Mouse (Mus musculus): ENCODE results near the gene Tenm4. TPM values are rescaled to one million over a fixed set of nuclear protein-coding genes. Genes with fewer than 3 reads are reported as not detected.

Tenm4 gene
- total and polyA plus RNA-seq, 2 experiments = 0.09 to 0.11 TPM

DNA sequence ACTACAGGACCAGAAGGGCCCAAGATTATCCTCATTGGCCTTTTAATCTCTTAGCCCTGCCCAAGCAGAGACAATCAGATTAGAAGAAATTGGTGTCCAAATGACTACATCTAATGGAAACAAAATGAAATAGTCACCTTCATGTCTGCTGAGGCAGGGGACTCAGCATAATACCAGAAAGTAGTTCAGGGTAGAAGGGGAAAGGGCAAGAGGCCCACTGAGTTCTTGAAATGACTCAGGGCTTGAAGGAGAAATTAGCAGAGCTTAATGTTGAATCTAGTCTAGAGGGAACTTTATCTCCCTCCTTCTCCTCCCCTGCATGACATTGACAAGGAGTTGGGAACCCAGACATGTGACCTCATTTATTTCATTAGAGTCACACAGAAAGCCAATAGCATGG lies 643.5 kb downstream of the Tenm4 start:
- H3K36me3 ChIP-seq (ENCODE audit: control insufficient read depth, insufficient read depth, low read length) = no peaks in the 10 kb centered on the region
- H3K27me3 ChIP-seq (ENCODE audit: control insufficient read depth, insufficient read depth, low read length) = 0 out of 2 replicates have a peak, but pooled peaks cover 5% of the 10 kb centered on the region
- no peak overlapping the region for H3K27ac ChIP-seq (replicated peaks; ENCODE audit: insufficient read depth, low read depth, low read length)
- no peak for DNase-seq (ENCODE audit: extremely low read depth, low read depth, low spot score)
- no peak overlapping the region for H3K9ac ChIP-seq (ENCODE audit: low read depth, low read length)
- H3K4me1 ChIP-seq (ENCODE audit: control insufficient read depth, insufficient read depth, low read length) = no peaks in the 10 kb centered on the region
- no peaks in the 10 kb centered on the region for H3K79me2 ChIP-seq (ENCODE audit: control insufficient read depth, insufficient read depth, low read length)
- TF ChIP-seq CTCF (IDR thresholded peaks at IDR 0.05; ENCODE audit: low read depth, low read length) = no peak
- no peak for TF ChIP-seq POLR2A (IDR thresholded peaks at IDR 0.05; ENCODE audit: extremely low read depth, insufficient read depth, low read length)
- H3K4me3 ChIP-seq (ENCODE audit: insufficient read depth, low read depth, low read length) = no peak overlapping the region

DNA sequence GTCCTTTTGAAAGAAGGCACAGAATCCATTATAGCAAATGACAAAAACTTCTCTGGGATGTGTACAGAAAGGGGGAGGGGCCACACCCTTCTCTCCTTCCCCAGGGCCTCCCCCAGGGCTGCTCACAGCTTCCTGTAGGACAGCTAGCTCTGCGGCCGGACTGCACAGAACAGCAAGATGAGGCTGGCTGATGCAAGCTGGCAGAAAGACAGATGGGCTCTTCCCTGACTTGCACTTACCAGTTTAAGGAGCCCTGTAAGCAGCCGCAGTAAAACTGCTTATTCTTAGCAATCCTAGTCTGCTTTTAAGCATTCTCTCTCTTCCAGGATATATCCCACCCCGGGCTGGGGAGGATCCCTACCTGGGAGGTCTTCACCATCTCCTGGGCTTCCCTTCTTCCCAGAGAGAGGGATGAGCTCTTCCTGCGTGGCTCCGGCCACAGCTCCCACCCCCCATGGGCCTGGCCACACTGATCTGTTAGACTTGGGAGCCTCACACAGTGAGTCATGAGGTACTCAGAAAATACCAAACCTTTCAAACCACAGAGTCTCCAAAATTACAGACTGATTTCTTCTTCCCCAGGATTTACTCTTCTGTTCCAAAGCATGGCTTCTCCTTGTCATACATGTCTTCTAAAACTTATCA lies 646.1 kb downstream of the Tenm4 start:
- Histone ChIP-seq H3K4me3 (ENCODE audit: insufficient read depth, low read depth, low read length) (no peak overlapping the region), H3K27me3 (ENCODE audit: control insufficient read depth, insufficient read depth, low read length) (0 out of 2 replicates have a peak, but pooled peaks cover under 1% of the 10 kb centered on the region), H3K79me2 (ENCODE audit: control insufficient read depth, insufficient read depth, low read length) (no peaks in the 10 kb centered on the region), H3K9ac (ENCODE audit: low read depth, low read length) (no peak overlapping the region), H3K27ac (replicated peaks; ENCODE audit: insufficient read depth, low read depth, low read length) (no peak overlapping the region), H3K4me1 (ENCODE audit: control insufficient read depth, insufficient read depth, low read length) (no peaks in the 10 kb centered on the region), H3K36me3 (ENCODE audit: control insufficient read depth, insufficient read depth, low read length) (no peaks in the 10 kb centered on the region)
- DNase-seq (ENCODE audit: extremely low read depth, low read depth, low spot score) = no peak
- WGBS = 70% methylated on average over 6 of the region's 6 CpGs
- TF ChIP-seq POLR2A (IDR thresholded peaks at IDR 0.05; ENCODE audit: extremely low read depth, insufficient read depth, low read length) (no peak), CTCF (IDR thresholded peaks at IDR 0.05; ENCODE audit: low read depth, low read length) (no peak)

DNA sequence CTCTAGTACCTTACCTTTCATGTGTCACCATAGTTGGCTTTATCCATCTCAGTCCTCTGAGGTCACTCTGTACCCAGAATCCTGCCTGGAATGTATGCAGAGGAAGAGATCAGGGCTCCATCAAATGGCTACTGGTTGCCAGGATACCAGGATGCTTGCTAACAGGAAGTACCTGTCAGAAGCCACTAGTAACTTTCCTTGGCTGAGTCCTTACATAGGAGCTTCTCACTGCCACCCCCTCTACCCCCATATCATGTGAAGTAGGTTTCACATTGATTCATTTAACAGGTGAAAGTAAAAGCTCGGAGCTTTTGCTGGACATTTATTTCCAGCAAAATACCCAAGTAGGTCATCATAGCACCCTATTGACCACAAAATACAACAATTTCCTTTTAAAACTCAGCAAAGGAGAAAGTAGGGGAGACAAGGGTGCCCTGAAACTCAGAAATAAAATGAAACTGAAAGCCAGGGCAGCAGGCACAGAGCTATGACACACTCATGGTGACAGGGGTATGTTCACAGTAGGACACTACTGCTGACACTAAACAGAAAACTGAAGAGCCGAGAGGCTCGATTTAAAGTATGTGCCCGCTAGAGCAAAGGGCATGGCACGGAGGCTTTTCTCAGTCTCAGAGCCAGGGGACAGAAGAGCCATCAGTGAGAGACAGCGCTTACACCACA lies 647.3 kb downstream of the Tenm4 start:
- Histone ChIP-seq H3K9ac (ENCODE audit: low read depth, low read length) (no peak overlapping the region), H3K4me3 (ENCODE audit: insufficient read depth, low read depth, low read length) (no peak overlapping the region), H3K27me3 (ENCODE audit: control insufficient read depth, insufficient read depth, low read length) (no peaks in the 10 kb centered on the region), H3K79me2 (ENCODE audit: control insufficient read depth, insufficient read depth, low read length) (no peaks in the 10 kb centered on the region), H3K36me3 (ENCODE audit: control insufficient read depth, insufficient read depth, low read length) (no peaks in the 10 kb centered on the region), H3K4me1 (ENCODE audit: control insufficient read depth, insufficient read depth, low read length) (no peaks in the 10 kb centered on the region), H3K27ac (replicated peaks; ENCODE audit: insufficient read depth, low read depth, low read length) (no peak overlapping the region)
- WGBS = 87% methylated on average over 6 of the region's 6 CpGs
- TF ChIP-seq POLR2A (IDR thresholded peaks at IDR 0.05; ENCODE audit: extremely low read depth, insufficient read depth, low read length) (no peak), CTCF (IDR thresholded peaks at IDR 0.05; ENCODE audit: low read depth, low read length) (no peak)
- no peak for DNase-seq (ENCODE audit: extremely low read depth, low read depth, low spot score)

DNA sequence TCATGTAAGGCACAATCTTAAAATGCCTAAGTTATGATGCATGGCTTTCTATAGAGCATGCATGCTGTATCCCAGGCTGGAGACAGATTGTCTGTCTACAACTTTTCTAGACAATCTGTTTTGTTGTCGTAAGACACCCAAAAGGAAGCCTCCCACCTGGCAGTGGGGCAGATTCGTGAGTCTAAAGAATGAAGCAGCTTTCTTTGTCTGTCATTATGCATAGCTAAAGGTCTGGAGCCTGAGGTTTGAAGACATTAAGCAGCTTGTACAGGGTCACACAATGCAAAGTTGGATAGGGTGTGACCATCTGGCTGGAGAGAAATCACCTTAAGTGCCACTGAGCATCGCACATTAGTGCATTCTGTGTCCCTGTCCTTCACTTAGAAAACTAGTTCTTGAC lies 648.5 kb downstream of the Tenm4 start:
- WGBS = 87% methylated on average over 3 of the region's 3 CpGs
- H3K27ac ChIP-seq (replicated peaks; ENCODE audit: insufficient read depth, low read depth, low read length) = no peak overlapping the region
- H3K4me3 ChIP-seq (ENCODE audit: insufficient read depth, low read depth, low read length) = no peak overlapping the region
- no peak for DNase-seq (ENCODE audit: extremely low read depth, low read depth, low spot score)
- no peaks in the 10 kb centered on the region for H3K79me2 ChIP-seq (ENCODE audit: control insufficient read depth, insufficient read depth, low read length)
- no peaks in the 10 kb centered on the region for H3K27me3 ChIP-seq (ENCODE audit: control insufficient read depth, insufficient read depth, low read length)
- no peaks in the 10 kb centered on the region for H3K4me1 ChIP-seq (ENCODE audit: control insufficient read depth, insufficient read depth, low read length)
- no peak overlapping the region for H3K9ac ChIP-seq (ENCODE audit: low read depth, low read length)
- TF ChIP-seq CTCF (IDR thresholded peaks at IDR 0.05; ENCODE audit: low read depth, low read length) = no peak
- TF ChIP-seq POLR2A (IDR thresholded peaks at IDR 0.05; ENCODE audit: extremely low read depth, insufficient read depth, low read length) = no peak
- H3K36me3 ChIP-seq (ENCODE audit: control insufficient read depth, insufficient read depth, low read length) = no peaks in the 10 kb centered on the region

DNA sequence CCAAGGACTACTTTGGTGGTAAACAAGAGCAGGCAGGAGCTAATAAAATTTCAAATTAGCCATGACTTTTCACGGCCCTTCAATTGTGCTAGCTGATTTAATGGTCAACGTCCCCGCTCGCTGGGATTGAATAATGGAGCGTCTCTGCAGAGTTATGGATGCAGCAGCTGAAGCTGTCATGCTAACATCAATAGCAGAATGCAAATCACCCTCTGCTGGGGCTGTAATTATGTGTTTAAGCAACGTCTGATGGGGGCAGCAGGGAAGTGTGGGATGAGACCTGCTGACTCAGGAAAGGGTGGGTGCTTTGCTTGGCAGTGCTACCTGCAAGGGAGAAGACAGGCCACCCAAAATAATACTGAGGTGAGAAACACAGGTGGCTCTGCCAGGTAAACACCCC lies 649.3 kb downstream of the Tenm4 start:
- no peak for TF ChIP-seq POLR2A (IDR thresholded peaks at IDR 0.05; ENCODE audit: extremely low read depth, insufficient read depth, low read length)
- WGBS = 93% methylated on average over 6 of the region's 6 CpGs
- Histone ChIP-seq H3K9ac (ENCODE audit: low read depth, low read length) (no peak overlapping the region), H3K4me1 (ENCODE audit: control insufficient read depth, insufficient read depth, low read length) (no peaks in the 10 kb centered on the region), H3K4me3 (ENCODE audit: insufficient read depth, low read depth, low read length) (no peak overlapping the region), H3K36me3 (ENCODE audit: control insufficient read depth, insufficient read depth, low read length) (no peaks in the 10 kb centered on the region), H3K27me3 (ENCODE audit: control insufficient read depth, insufficient read depth, low read length) (no peaks in the 10 kb centered on the region), H3K79me2 (ENCODE audit: control insufficient read depth, insufficient read depth, low read length) (no peaks in the 10 kb centered on the region), H3K27ac (replicated peaks; ENCODE audit: insufficient read depth, low read depth, low read length) (no peak overlapping the region)
- DNase-seq (ENCODE audit: extremely low read depth, low read depth, low spot score) = no peak

DNA sequence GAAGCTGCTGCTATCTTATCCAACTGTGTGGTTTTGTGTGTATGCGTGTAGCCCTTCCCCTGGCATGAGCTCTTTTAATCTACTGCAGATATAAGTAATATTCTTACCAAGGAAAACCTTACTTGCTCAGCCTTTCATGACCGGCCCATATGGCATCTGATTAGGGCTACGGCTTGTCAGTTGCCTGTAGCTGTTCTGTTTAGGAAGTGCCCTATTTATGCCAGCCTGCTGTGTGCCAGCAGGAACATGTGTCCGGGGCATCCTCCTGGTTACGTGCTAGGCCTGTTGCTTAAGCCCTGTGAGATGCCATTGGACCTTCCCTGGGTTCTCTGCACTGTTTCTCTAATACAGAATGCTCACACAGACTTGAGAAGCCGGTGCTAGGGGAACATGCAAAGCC lies 655.1 kb downstream of the Tenm4 start:
- H3K9ac ChIP-seq (ENCODE audit: low read depth, low read length) = no peak overlapping the region
- no peaks in the 10 kb centered on the region for H3K27me3 ChIP-seq (ENCODE audit: control insufficient read depth, insufficient read depth, low read length)
- no peak overlapping the region for H3K27ac ChIP-seq (replicated peaks; ENCODE audit: insufficient read depth, low read depth, low read length)
- no peaks in the 10 kb centered on the region for H3K36me3 ChIP-seq (ENCODE audit: control insufficient read depth, insufficient read depth, low read length)
- DNase-seq (ENCODE audit: extremely low read depth, low read depth, low spot score) = no peak
- H3K4me3 ChIP-seq (ENCODE audit: insufficient read depth, low read depth, low read length) = no peak overlapping the region
- WGBS = 83% methylated on average over 6 of the region's 6 CpGs
- no peaks in the 10 kb centered on the region for H3K79me2 ChIP-seq (ENCODE audit: control insufficient read depth, insufficient read depth, low read length)
- TF ChIP-seq POLR2A (IDR thresholded peaks at IDR 0.05; ENCODE audit: extremely low read depth, insufficient read depth, low read length) (no peak), CTCF (IDR thresholded peaks at IDR 0.05; ENCODE audit: low read depth, low read length) (no peak)
- no peaks in the 10 kb centered on the region for H3K4me1 ChIP-seq (ENCODE audit: control insufficient read depth, insufficient read depth, low read length)

Data from liver, adult 2 months (tissue).